Mouse (Mus musculus): Measurements from ENCODE around the gene Rcor2.

DNA sequence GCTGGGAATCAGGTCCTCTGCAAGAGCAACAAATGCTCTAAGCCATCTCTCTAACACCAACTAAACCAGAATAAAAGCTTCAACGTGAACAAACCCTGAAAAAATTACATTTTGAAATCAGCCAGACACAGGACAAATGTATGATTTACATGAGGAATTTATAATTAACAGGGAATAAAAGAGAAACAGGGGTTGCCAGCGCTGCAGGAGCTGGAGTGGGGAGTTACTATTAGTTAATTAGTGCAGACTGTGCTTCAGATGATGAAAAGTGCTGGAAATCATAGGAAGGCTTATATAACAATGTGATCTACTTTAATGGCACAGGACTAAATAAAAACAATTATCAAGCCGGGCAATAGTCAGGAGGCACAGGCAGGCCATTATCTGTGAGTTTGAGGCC, 54.3 kb downstream of the Rcor2 start:
- TF ChIP-seq CTCF (IDR thresholded peaks at IDR 0.05; ENCODE audit: borderline replicate concordance, insufficient read depth, low read length) (no peak), POLR2A (IDR thresholded peaks at IDR 0.05; ENCODE audit: low read depth, low read length) (no peak)
